Mouse (Mus musculus): Measurements from ENCODE around the gene Ankfn1. TPM values are rescaled to one million over a fixed set of nuclear protein-coding genes. Genes with fewer than 3 reads are reported as not detected.

Ankfn1 gene
- total RNA-seq, 2 experiments from 2014 or later: 0.11 TPM; not detected in 1

- no peak for TF ChIP-seq CTCF (IDR thresholded peaks at IDR 0.05)
- DNase-seq: no peak
- H3K4me3 ChIP-seq: no peak overlapping the region
These were observed 304.6 kb downstream of the Ankfn1 start for GRCm38 (mm10) chr11:89472871-89473270.

GRCm38 (mm10) chr11:89465381-89465780 is 312.1 kb downstream of the Ankfn1 start:
- H3K27ac ChIP-seq: no peak overlapping the region
- intact Hi-C loops (cut with DNase I): no loop called here
- no peak overlapping the region for H3K4me3 ChIP-seq
- no peak for TF ChIP-seq CTCF (IDR thresholded peaks at IDR 0.05)
- DNase-seq: no peak

More at GRCm38 (mm10) chr11:89472871-89473270, 304.6 kb downstream of the Ankfn1 start:
- intact Hi-C loops (cut with DNase I): no loop called here
- H3K27ac ChIP-seq: no peak overlapping the region

- Histone ChIP-seq H3K4me3 (no peak overlapping the region), H3K27ac (no peak overlapping the region)
- intact Hi-C loops (cut with DNase I): no loop called here
- no peak for DNase-seq
- TF ChIP-seq CTCF (IDR thresholded peaks at IDR 0.05): no peak
These were observed 315.2 kb downstream of the Ankfn1 start for GRCm38 (mm10) chr11:89462216-89462615.

GRCm38 (mm10) chr11:89459437-89459836 is 318.0 kb downstream of the Ankfn1 start:
- Histone ChIP-seq H3K27ac (no peak overlapping the region), H3K4me3 (no peak overlapping the region)
- no peak for TF ChIP-seq CTCF (IDR thresholded peaks at IDR 0.05)
- intact Hi-C loops (cut with DNase I): no loop called here
- peak; percentile 27 for DNase-seq

GRCm38 (mm10) chr11:89455647-89456231 is 321.7 kb downstream of the Ankfn1 start:
- DNase-seq: no peak
- intact Hi-C loops (cut with DNase I): no loop called here
- Histone ChIP-seq H3K27ac (no peak overlapping the region), H3K4me3 (no peak overlapping the region)
- TF ChIP-seq CTCF (IDR thresholded peaks at IDR 0.05): no peak

GRCm38 (mm10) chr11:89454702-89455101 is 322.8 kb downstream of the Ankfn1 start:
- TF ChIP-seq CTCF (IDR thresholded peaks at IDR 0.05): no peak
- DNase-seq: peak; percentile 37
- Histone ChIP-seq H3K27ac (no peak overlapping the region), H3K4me3 (no peak overlapping the region)
- intact Hi-C loops (cut with DNase I): no loop called here

GRCm38 (mm10) chr11:89452862-89453261 is 324.6 kb downstream of the Ankfn1 start:
- no peak for DNase-seq
- H3K4me3 ChIP-seq: no peak overlapping the region

GRCm38 (mm10) chr11:89450406-89450805 is 327.0 kb downstream of the Ankfn1 start:
- H3K27ac ChIP-seq: no peak overlapping the region
- no peak for DNase-seq
- intact Hi-C loops (cut with DNase I): no loop called here
- no peak overlapping the region for H3K4me3 ChIP-seq
- TF ChIP-seq CTCF (IDR thresholded peaks at IDR 0.05): no peak

More at GRCm38 (mm10) chr11:89452862-89453261, 324.6 kb downstream of the Ankfn1 start:
- no peak overlapping the region for H3K27ac ChIP-seq
- intact Hi-C loops (cut with DNase I): no loop called here
- no peak for TF ChIP-seq CTCF (IDR thresholded peaks at IDR 0.05)

- intact Hi-C loops (cut with DNase I): no loop called here
- Histone ChIP-seq H3K27ac (no peak overlapping the region), H3K4me3 (no peak overlapping the region)
- no peak for DNase-seq
- no peak for TF ChIP-seq CTCF (IDR thresholded peaks at IDR 0.05)
These were observed 328.5 kb downstream of the Ankfn1 start for GRCm38 (mm10) chr11:89448986-89449385.

GRCm38 (mm10) chr11:89447477-89447876 is 330.0 kb downstream of the Ankfn1 start:
- Histone ChIP-seq H3K27ac (no peak overlapping the region), H3K4me3 (no peak overlapping the region)
- intact Hi-C loops (cut with DNase I): no loop called here
- no peak for TF ChIP-seq CTCF (IDR thresholded peaks at IDR 0.05)
- no peak for DNase-seq

- intact Hi-C loops (cut with DNase I): no loop called here
- Histone ChIP-seq H3K4me3 (no peak overlapping the region), H3K27ac (no peak overlapping the region)
- TF ChIP-seq CTCF (IDR thresholded peaks at IDR 0.05): no peak
- no peak for DNase-seq
These were observed 336.9 kb downstream of the Ankfn1 start for GRCm38 (mm10) chr11:89440566-89440965.

- intact Hi-C loops (cut with DNase I): loop anchor here (10.0 kb wide), 1 partner anchor 500 kb away; no protein-coding TSS in a partner anchor
- no peak for DNase-seq
- Histone ChIP-seq H3K27ac (no peak overlapping the region), H3K4me3 (no peak overlapping the region)
- TF ChIP-seq CTCF (IDR thresholded peaks at IDR 0.05): peak; percentile 58
These were observed 353.1 kb downstream of the Ankfn1 start for GRCm38 (mm10) chr11:89424358-89424757.

- no peak for DNase-seq
- intact Hi-C loops (cut with DNase I): loop anchor here (10.0 kb wide), 1 partner anchor 502 kb away; no protein-coding TSS in a partner anchor
- Histone ChIP-seq H3K4me3 (no peak overlapping the region), H3K27ac (no peak overlapping the region)
- no peak for TF ChIP-seq CTCF (IDR thresholded peaks at IDR 0.05)
These were observed 354.8 kb downstream of the Ankfn1 start for GRCm38 (mm10) chr11:89422637-89423036.
